Mouse (Mus musculus): ENCODE measurements around the gene Vgll4. TPM values are rescaled to one million over a fixed set of nuclear protein-coding genes. Genes with fewer than 3 reads are reported as not detected.

Vgll4 gene
- polyA plus RNA-seq, 2 experiments = 70.1 to 103 TPM

GRCm38 (mm10) chr6:114882675-114883074, 87.1 kb downstream of the Vgll4 start:
- 34% methylated on average over 7 of the region's 7 CpGs for WGBS
- H3K9ac ChIP-seq (ENCODE audit: low read depth, low read length, severe bottlenecking) = peak overlapping the region; percentile 40
- peaks cover 71% of the 10 kb centered on the region for H3K4me1 ChIP-seq (ENCODE audit: control insufficient read depth, insufficient read depth, low read length)
- H3K27ac ChIP-seq (replicated peaks; ENCODE audit: low read depth, low read length) = peak overlapping the region; percentile 95
- H3K36me3 ChIP-seq (ENCODE audit: control insufficient read depth, insufficient read depth, low read length) = peaks cover 36% of the 10 kb centered on the region
- peak; percentile 31; the same call in 1 of the 2 replicates for ATAC-seq (ENCODE audit: low FRiP score, low read depth)
- H3K27me3 ChIP-seq (ENCODE audit: control insufficient read depth, insufficient read depth, low read length) = no peaks in the 10 kb centered on the region
- no peak for TF ChIP-seq POLR2A (IDR thresholded peaks at IDR 0.05; ENCODE audit: borderline replicate concordance, extremely low read depth, insufficient read depth, insufficient read length)
- no peaks in the 10 kb centered on the region for H3K9me3 ChIP-seq (ENCODE audit: control insufficient read depth, low read length)
- peak overlapping the region; percentile 25; the same call in 1 of the 2 replicates for H3K4me2 ChIP-seq (replicated peaks; ENCODE audit: low read depth, low read length, severe bottlenecking)
- no peak overlapping the region for H3K4me3 ChIP-seq (replicated peaks; ENCODE audit: low read length)
- DNase-seq (ENCODE audit: low spot score) = no peak

- ATAC-seq (ENCODE audit: low FRiP score, low read depth) (no peak), DNase-seq (ENCODE audit: low spot score) (no peak)
- no peaks in the 10 kb centered on the region for H3K27me3 ChIP-seq (ENCODE audit: control insufficient read depth, insufficient read depth, low read length)
- TF ChIP-seq POLR2A (IDR thresholded peaks at IDR 0.05; ENCODE audit: borderline replicate concordance, extremely low read depth, insufficient read depth, insufficient read length) = no peak
- H3K4me3 ChIP-seq (replicated peaks; ENCODE audit: low read length) = no peak overlapping the region
- H3K4me2 ChIP-seq (replicated peaks; ENCODE audit: low read depth, low read length, severe bottlenecking) = no peak overlapping the region
- H3K4me1 ChIP-seq (ENCODE audit: control insufficient read depth, insufficient read depth, low read length) = peaks cover 74% of the 10 kb centered on the region
- peaks cover 34% of the 10 kb centered on the region for H3K36me3 ChIP-seq (ENCODE audit: control insufficient read depth, insufficient read depth, low read length)
- H3K27ac ChIP-seq (replicated peaks; ENCODE audit: low read depth, low read length) = peak overlapping the region; percentile 95
- 59% methylated on average over 5 of the region's 5 CpGs for WGBS
- H3K9ac ChIP-seq (ENCODE audit: low read depth, low read length, severe bottlenecking) = peak overlapping the region; percentile 40
- H3K9me3 ChIP-seq (ENCODE audit: control insufficient read depth, low read length) = no peaks in the 10 kb centered on the region
These were observed 87.6 kb downstream of the Vgll4 start for GRCm38 (mm10) chr6:114882212-114882611.

GRCm38 (mm10) chr6:114880798-114881197, 89.0 kb downstream of the Vgll4 start:
- no peak for TF ChIP-seq POLR2A (IDR thresholded peaks at IDR 0.05; ENCODE audit: borderline replicate concordance, extremely low read depth, insufficient read depth, insufficient read length)
- H3K36me3 ChIP-seq (ENCODE audit: control insufficient read depth, insufficient read depth, low read length) = peaks cover 22% of the 10 kb centered on the region
- H3K27me3 ChIP-seq (ENCODE audit: control insufficient read depth, insufficient read depth, low read length) = no peaks in the 10 kb centered on the region
- H3K4me1 ChIP-seq (ENCODE audit: control insufficient read depth, insufficient read depth, low read length) = peaks cover 75% of the 10 kb centered on the region
- ATAC-seq (ENCODE audit: low FRiP score, low read depth) = no peak
- no peak overlapping the region for H3K4me2 ChIP-seq (replicated peaks; ENCODE audit: low read depth, low read length, severe bottlenecking)
- no peak overlapping the region for H3K9ac ChIP-seq (ENCODE audit: low read depth, low read length, severe bottlenecking)
- no peak for DNase-seq (ENCODE audit: low spot score)
- no peak overlapping the region for H3K27ac ChIP-seq (replicated peaks; ENCODE audit: low read depth, low read length)
- no peaks in the 10 kb centered on the region for H3K9me3 ChIP-seq (ENCODE audit: control insufficient read depth, low read length)
- 76% methylated on average over 4 of the region's 4 CpGs for WGBS
- H3K4me3 ChIP-seq (replicated peaks; ENCODE audit: low read length) = no peak overlapping the region

GRCm38 (mm10) chr6:114878841-114879520, 90.8 kb downstream of the Vgll4 start:
- Histone ChIP-seq H3K4me2 (replicated peaks; ENCODE audit: low read depth, low read length, severe bottlenecking) (no peak overlapping the region), H3K27me3 (ENCODE audit: control insufficient read depth, insufficient read depth, low read length) (no peaks in the 10 kb centered on the region), H3K36me3 (ENCODE audit: control insufficient read depth, insufficient read depth, low read length) (peaks cover 7% of the 10 kb centered on the region; the same call in 1 of the 2 replicates), H3K9me3 (ENCODE audit: control insufficient read depth, low read length) (no peaks in the 10 kb centered on the region), H3K4me1 (ENCODE audit: control insufficient read depth, insufficient read depth, low read length) (peaks cover 86% of the 10 kb centered on the region), H3K4me3 (replicated peaks; ENCODE audit: low read length) (no peak overlapping the region), H3K27ac (replicated peaks; ENCODE audit: low read depth, low read length) (no peak overlapping the region), H3K9ac (ENCODE audit: low read depth, low read length, severe bottlenecking) (no peak overlapping the region)
- DNase-seq (ENCODE audit: low spot score) (no peak), ATAC-seq (ENCODE audit: low FRiP score, low read depth) (no peak)
- no peak for TF ChIP-seq POLR2A (IDR thresholded peaks at IDR 0.05; ENCODE audit: borderline replicate concordance, extremely low read depth, insufficient read depth, insufficient read length)
- WGBS = 83% methylated on average over 19 of the region's 19 CpGs

GRCm38 (mm10) chr6:114876546-114876945, 93.2 kb downstream of the Vgll4 start:
- no peak for ATAC-seq (ENCODE audit: low FRiP score, low read depth)
- Histone ChIP-seq H3K27me3 (ENCODE audit: control insufficient read depth, insufficient read depth, low read length) (no peaks in the 10 kb centered on the region), H3K9me3 (ENCODE audit: control insufficient read depth, low read length) (no peaks in the 10 kb centered on the region), H3K4me3 (replicated peaks; ENCODE audit: low read length) (no peak overlapping the region), H3K36me3 (ENCODE audit: control insufficient read depth, insufficient read depth, low read length) (peaks cover 12% of the 10 kb centered on the region; the same call in 1 of the 2 replicates), H3K4me1 (ENCODE audit: control insufficient read depth, insufficient read depth, low read length) (peaks cover 84% of the 10 kb centered on the region), H3K27ac (replicated peaks; ENCODE audit: low read depth, low read length) (peak overlapping the region; percentile 98), H3K9ac (ENCODE audit: low read depth, low read length, severe bottlenecking) (peak overlapping the region; percentile 0; the same call in 1 of the 2 replicates), H3K4me2 (replicated peaks; ENCODE audit: low read depth, low read length, severe bottlenecking) (no peak overlapping the region)
- 63% methylated on average over 6 of the region's 6 CpGs for WGBS
- no peak for DNase-seq (ENCODE audit: low spot score)
- no peak for TF ChIP-seq POLR2A (IDR thresholded peaks at IDR 0.05; ENCODE audit: borderline replicate concordance, extremely low read depth, insufficient read depth, insufficient read length)

All from limb, embryonic 14.5 days (tissue).